Mouse (Mus musculus) spleen, adult 12 weeks (tissue): ENCODE data around the gene Shb.

ENCODE experiments used
- DNase-seq: peaks from one replicate; pipeline ENCODE4 v3.0.0; 2022; ENCODE audit warnings: low spot score

Shb gene

GRCm38 (mm10) chr4:45527562-45528354 lies 4.5 kb downstream of the Shb start:
- DNase-seq = no peak

DNA sequence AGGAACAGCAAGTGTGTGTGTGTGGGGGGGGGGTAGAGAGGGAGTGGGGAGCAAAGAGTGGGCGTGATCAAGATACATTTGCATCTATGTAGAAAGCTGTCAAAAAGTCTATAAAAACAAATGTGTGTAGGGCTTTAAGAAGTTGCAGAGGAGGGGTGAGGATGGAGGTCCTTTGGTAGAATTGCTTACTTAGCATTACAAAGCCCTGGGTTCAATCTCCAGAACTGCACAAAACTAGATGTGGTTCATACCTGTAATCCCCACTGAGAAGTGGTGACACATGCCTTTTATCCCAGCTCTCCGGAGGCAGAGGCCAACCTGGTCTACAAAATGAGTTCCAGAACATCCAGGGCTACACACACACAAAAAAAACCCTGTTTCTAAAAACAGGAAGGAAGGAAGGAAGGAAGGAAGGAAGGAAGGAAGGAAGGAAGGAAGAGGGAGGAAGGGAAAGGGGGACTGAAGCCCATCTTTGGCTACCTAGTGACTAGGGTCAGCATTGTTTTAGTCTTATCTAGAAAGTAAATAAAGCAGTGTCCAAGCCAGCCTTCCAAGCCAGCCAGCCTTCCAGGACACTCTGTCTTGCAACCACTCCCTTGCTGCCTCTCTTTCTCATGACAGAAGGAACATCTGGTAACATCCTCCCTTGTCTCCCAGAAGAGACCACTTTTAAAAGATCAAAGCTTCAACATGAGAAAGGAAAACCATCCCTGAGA lies 5.3 kb downstream of the Shb start:
- DNase-seq = no peak

DNA sequence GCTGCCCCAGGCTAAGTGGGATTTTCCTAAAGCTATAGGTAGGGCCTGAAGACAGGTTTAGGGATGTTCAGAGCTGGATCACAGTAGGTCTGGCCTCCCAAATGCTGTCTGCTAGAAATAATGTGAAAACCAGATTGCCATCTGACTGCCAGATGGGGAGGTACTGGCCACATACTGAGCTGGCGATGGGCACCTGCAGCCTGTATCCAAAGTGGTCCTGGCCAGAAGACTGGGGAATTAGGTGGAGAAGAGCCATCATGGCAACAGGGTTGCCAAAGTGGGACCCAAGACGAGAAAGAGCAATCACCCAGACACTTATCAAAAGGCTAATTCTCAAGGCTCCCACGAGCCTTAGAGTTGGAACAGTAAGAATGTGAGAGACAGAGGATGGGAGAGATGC lies 6.1 kb downstream of the Shb start:
- no peak for DNase-seq

DNA sequence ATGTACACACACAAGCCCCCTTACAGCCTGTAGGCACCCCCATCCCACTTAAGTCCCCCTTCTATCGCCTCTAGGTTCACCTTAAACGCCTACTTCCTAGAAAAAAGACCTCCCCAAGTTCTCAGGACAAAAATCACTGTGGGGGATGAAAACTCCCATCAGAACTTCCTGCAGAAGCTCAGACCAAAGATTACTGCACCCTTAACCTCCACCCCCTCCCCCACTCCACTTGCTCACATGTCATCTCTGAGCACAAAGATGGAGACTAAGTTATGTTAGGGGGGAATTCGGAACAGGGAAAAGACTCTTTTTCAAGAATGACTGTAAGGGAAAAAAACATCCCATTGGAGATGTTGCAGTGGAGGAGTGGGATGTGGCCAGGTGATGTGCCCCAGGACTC lies 6.7 kb downstream of the Shb start:
- no peak for DNase-seq

- no peak for DNase-seq
Observed at GRCm38 (mm10) chr4:45524602-45525001, 7.7 kb downstream of the Shb start.

DNA sequence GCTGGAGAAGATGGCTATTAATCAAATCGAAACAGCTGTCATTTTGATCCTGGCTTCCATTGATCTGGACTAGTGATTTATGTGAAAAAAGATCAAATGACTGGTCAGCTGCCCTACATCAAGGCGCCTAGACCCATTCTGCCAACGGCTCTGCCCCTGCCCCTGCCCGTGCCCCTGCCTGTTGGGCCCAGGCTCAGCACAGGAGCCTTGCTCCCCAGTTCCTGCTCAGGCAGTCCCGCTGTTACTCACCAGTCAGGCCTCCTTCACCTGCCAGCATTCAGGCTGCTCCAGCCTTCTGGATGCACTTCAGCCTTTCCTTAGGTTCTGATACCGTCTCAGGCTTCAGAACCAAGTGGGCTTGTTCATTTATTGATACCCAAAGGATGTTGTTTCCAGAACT lies 8.9 kb downstream of the Shb start:
- no peak for DNase-seq

DNA sequence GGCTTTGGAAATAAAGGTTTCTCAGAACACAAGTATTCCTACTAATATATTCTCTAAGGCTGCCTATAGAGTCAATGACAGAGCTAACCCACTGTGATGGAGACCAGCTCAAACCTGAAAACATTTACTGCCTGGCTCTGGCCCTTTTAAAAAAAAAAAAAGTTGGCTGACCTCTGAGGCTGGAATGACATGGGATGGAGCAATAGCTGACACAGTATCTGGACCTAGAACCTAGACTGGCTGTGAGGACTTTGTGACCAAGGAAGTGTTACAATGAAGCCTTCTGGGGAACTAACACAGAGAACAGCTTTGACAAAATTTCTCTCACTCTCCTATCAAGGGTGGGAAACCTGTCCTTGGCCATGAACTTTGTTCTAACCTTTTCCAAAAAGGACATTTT lies 9.3 kb downstream of the Shb start:
- DNase-seq = no peak

- DNase-seq = no peak
Observed at GRCm38 (mm10) chr4:45522583-45522900, 9.7 kb downstream of the Shb start.

DNA sequence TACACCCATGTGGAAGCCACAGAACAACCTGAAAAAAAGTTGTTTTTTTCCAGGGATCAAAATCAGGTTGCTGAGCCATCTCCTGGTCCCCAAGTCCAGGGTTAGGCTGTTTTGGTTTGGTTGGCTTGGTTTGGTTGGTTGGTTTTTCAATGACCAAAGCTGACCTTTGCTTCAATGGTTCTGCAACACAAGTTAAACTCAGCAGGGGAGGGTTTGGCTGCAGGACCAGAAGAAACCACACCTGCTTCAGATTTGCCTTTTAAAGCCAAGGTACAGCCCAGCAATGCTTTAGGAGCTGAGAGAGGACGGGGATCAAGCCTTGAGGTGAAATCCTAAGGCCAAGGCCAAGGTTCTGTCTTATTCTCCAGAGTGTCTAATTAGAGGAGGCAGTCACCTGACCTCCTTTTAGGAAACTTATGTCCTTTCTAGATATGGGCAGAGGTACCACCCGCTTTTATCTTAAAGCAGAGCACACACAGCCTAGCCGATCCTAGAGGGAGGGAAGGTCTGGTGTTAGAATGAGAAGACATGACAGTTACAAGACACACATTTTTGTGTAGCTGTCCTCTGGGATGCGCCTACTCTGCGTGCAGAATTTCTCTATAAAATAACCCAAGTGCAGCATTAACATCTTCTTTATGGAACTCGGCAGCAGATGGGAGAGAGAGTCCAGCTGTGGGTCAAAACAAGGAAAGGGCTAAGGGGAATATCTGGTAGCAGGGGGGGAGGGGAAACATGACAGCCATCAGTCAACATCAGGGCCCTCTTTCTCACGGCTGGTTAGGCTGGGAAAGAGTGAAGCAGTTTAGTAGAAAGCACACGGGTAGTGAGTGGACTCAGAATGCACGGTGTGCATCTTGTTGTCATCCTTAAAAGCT lies 10.3 kb downstream of the Shb start:
- DNase-seq = no peak

DNA sequence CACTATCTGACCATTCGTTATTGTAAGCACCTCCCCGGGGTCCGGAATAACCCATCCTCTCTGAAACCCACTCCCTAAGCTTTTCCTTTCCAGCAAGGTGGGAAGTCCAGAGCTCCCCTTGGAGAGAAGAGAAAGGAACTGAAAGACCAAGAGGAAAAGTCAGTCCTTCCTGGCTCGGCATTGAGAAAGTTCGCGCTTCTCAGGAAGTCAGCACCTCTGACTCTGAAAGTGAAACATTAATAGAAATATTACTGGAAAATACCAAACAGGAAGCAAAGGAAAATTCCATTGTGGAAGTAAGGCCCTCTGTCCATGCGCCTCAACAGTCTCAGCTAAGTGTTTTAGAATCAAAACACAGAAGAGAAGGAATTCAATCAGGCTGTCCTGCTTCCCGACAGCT lies 11.9 kb downstream of the Shb start:
- no peak for DNase-seq

- no peak for DNase-seq
Observed at GRCm38 (mm10) chr4:45517399-45517798, 14.9 kb downstream of the Shb start.

GRCm38 (mm10) chr4:45515894-45516293 lies 16.4 kb downstream of the Shb start:
- no peak for DNase-seq

DNA sequence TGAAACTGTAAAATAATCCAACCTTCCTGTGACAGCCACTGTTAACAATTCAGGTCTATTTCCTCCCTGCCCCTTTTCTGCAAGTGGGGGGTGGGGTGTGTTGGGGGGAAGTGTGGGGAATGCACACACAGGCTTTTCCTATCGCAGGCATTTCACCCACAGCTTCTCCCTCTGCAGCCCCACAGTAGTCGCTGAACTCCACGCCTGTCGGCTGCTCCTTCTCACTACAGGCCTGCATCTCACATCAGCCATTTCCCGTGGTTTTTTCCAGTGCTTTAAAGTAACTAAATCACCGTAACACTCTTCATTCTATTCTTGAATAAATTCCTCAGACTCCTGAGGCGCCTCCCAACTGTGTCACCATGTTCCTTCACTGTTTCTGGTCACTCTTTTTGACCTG lies 17.9 kb downstream of the Shb start:
- DNase-seq = no peak

DNA sequence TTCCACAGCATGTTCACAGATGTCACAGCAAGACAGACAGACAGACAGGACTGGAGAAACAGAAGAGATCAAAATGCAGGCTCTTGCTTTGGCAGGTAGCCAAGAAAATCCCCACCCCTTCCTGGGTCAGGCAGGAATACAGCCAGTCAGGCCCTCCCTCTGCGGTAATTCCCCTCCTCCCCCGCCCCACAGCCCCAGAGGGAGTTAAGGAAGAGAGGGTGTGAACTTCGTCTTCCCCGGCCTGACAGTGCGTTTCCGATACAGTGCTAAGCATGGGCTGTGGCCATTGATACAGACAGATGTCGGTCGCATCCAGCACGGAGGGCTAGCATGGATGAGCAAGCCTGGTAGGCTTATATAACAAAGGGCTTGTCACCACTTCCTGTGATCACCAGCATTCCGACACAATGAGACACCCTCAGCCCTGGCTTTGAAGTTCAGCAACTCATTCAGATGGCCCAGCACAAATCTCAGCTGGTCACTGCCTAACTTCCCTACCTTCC lies 18.4 kb downstream of the Shb start:
- no peak for DNase-seq

DNA sequence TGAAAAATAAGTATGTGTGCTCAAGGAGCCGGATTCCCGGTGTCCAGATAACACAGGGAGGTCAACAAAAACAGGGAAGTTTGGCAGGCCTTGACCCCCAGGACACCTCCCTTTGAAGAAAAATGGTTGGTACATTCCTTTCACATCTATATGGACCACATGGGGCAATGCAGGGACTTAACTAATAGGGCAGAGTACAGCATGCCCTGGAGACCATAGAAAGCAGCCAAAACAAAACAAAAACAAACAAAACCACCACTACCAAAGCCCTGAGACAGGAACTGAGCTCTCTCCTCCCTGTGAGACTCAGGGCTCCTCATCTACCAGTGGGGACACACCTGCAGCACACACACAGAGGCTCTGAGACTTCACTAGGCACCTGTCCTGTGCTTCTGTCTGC lies 18.9 kb downstream of the Shb start:
- DNase-seq = no peak

- DNase-seq = no peak
Observed at GRCm38 (mm10) chr4:45510163-45510562, 22.1 kb downstream of the Shb start.

DNA sequence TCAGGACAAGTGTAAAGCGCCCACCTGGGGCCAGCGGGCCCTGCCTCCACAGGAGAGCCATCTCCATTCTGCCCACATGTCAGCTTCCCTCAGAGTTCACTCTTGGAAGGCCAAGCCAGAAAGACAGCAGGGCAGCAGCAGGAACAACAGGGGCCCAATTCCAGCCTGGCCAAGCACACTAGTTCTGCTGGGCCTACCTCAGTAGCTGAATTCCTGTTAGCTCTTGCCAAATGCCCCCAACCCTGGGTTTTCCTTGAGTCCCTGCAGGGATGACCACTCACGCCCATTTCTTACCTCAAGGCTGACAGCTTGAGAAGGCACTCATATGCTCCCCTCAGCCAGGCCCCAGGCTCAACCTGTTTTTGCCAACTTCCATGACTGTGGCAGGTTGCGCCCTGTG lies 22.9 kb downstream of the Shb start:
- no peak for DNase-seq

GRCm38 (mm10) chr4:45508469-45508868 lies 23.8 kb downstream of the Shb start:
- no peak for DNase-seq

DNA sequence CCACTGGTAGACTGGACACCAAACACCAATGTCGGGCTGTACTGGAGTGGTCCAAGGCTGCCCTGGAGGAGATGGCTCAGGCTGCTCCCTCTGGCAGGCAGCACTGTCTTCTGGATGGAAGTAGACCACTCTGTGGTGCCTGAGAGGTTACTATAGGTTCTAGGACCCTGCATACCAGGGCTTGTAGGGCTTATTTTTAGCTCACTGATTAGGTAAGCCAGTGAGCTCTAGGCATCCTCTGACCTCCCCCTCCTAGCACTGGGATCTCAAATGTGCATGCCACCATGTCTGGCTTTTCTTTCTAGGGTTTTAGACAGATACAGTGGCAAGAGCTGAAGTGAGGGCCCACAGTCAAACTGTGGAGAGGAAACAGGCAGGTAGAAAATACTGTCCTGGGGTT lies 24.8 kb downstream of the Shb start:
- no peak for DNase-seq

DNA sequence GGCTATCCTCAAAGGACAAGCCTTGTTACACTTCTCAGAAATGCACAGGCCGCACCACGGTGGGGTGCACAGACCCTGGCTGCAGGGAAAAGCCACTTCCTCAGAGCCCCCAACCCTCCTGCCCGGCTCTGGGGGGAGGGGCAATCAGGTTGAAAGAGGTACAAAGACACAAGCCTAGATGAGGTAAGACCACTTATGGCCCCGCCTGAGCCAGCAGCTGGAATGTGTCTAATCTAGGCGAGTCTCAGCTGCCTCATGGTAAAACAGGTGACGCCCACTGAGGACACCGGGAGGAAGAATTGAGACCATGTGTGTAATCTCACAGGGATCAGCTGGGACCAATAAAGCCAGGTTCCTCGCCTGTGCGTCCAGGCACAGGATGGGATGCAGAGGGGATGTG lies 25.2 kb downstream of the Shb start:
- no peak for DNase-seq

- no peak for DNase-seq
Observed at GRCm38 (mm10) chr4:45506613-45507012, 25.7 kb downstream of the Shb start.

DNA sequence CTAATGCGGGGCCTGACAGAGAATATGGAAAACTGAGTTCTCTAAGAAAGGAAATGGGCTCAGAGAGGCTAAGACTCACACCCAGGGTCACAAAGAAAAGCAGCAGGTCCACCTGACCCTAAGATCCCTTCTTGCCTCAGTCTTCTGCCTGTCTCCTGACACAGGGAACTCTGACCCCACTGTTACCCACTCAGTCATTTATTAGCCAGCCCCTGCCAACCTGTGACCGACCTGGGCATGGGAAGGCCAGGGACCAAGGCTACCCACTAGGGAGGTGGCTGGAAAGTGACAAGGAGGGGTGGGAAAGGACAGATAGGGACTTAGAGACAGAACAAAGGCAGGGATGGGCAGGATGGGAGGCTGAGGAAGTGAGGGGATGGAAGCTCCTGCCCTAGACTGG lies 26.6 kb downstream of the Shb start:
- no peak for DNase-seq

DNA sequence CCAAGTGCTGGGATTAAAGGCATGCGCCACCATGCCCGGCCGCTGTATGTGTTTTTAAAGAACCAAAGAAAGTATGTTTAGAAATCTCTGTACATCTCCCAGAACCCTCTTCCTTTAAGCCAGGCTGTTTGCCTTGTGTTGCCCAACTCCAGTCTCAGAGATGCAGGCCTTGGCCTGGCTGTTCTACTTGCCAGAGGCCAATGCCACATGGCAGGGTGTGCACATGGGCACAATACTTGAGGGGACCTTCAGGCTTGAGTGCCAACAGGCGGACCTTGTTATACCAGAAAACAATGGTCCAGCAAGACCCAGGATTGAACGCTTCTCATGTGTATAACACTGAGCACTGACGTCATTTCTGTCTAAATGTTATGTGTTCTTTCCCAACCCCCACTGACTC lies 27.1 kb downstream of the Shb start:
- no peak for DNase-seq
